Mouse (Mus musculus) intestine, embryonic 15.5 days (tissue): Measurements from ENCODE around the gene Lrrc8c. TPM values are rescaled to one million over a fixed set of nuclear protein-coding genes. Genes with fewer than 3 reads are reported as not detected.

Experiments
- ATAC-seq: fragments of 200-750 bp; cut with Nextera tagmentation; 2 replicates; pipeline ENCODE4 v1.8.0; 2017; ENCODE audit warnings: moderate TSS enrichment, moderate library complexity
- H3K27ac ChIP-seq: fragments of 300-500 bp; sonication (generic); 2 replicates; pipeline ENCODE4 v1.5.1; 2015; ENCODE audit warnings: mild to moderate bottlenecking, inconsistent platforms
- H3K27me3 ChIP-seq: fragments of 300-500 bp; sonication (generic); replicated peaks from 2 replicates; pipeline ENCODE4 v1.6.1; 2015; ENCODE audit warnings: inconsistent platforms
- H3K36me3 ChIP-seq: fragments of 300-500 bp; sonication (generic); 2 replicates; pipeline ENCODE4 v1.6.1; 2015; ENCODE audit warnings: inconsistent platforms
- H3K4me1 ChIP-seq: fragments of 300-500 bp; sonication (generic); replicated peaks from 2 replicates; pipeline ENCODE4 v1.6.1; 2015; ENCODE audit warnings: inconsistent platforms
- H3K4me2 ChIP-seq: fragments of 300-500 bp; sonication (generic); replicated peaks from 2 replicates; pipeline ENCODE4 v1.6.1; 2015; ENCODE audit warnings: mild to moderate bottlenecking, inconsistent platforms
- H3K4me3 ChIP-seq: fragments of 300-500 bp; sonication (generic); replicated peaks from 2 replicates; pipeline ENCODE4 v1.5.1; 2015; ENCODE audit warnings: inconsistent platforms
- H3K9ac ChIP-seq: fragments of 300-500 bp; sonication (generic); 2 replicates; pipeline ENCODE4 v1.6.1; 2015; ENCODE audit warnings: inconsistent platforms
- H3K9me3 ChIP-seq: fragments of 300-500 bp; sonication (generic); 2 replicates; pipeline ENCODE4 v1.6.1; 2016; ENCODE audit warnings: inconsistent platforms
- WGBS: fragments of 180-500 bp; shearing (Covaris S2); methylation state at CpG from one replicate; pipeline ENCODE4 v1.1.7; 2015; 5-methylcytosine and 5-hydroxymethylcytosine counted together
- polyA plus RNA-seq: library from polyadenylated mRNA; unstranded; fragments of >200 nt; fragmentation: Nextera tagmentation; extraction: Ambion mirVana; gene quantifications from 2 replicates; pipeline ENCODE4 v1.2.1, GENCODE M21; 2015

The Lrrc8c gene
- polyA plus RNA-seq, 1 experiment from 2014 or later, result 15.0 TPM

- H3K36me3 ChIP-seq, result no peaks in the 10 kb centered on the region
- H3K4me3 ChIP-seq, result no peak overlapping the region
- H3K27ac ChIP-seq, result no peak overlapping the region
- H3K9me3 ChIP-seq, result no peaks in the 10 kb centered on the region
- no peaks in the 10 kb centered on the region for H3K27me3 ChIP-seq
- no peak for ATAC-seq
- H3K9ac ChIP-seq, result no peak overlapping the region
- H3K4me2 ChIP-seq, result no peak overlapping the region
- 69% methylated on average over 6 of the region's 6 CpGs for WGBS
- peaks cover 7% of the 10 kb centered on the region; the same call in 1 of the 2 replicates for H3K4me1 ChIP-seq
Measured at GRCm38 (mm10) chr5:105515532-105515931, 3.7 kb upstream of the Lrrc8c start.

DNA sequence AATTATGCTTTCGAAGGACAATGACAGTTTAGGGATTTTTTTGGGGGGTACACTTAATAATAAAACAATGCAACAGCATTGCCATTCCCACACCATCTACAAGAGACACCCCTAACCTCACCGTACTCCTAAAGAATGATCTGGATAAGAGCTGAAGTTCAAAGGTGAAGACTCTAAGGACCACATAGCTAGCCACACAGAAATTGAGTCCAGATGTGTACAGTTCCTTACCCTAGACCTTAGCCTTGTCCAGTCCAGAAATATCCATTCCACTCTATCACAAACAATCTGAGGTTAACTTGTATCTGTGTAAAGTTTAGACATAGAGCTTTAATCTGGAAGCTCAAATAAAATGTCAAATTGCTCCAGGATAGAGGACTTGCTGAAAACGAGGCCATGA is 2.9 kb upstream of the Lrrc8c start:
- Histone ChIP-seq H3K36me3 (no peaks in the 10 kb centered on the region), H3K4me2 (no peak overlapping the region), H3K9me3 (no peaks in the 10 kb centered on the region), H3K9ac (no peak overlapping the region), H3K27ac (no peak overlapping the region), H3K27me3 (no peaks in the 10 kb centered on the region), H3K4me3 (no peak overlapping the region), H3K4me1 (peaks cover 7% of the 10 kb centered on the region; the same call in 1 of the 2 replicates)
- no peak for ATAC-seq
- 56% methylated on average over 3 of the region's 3 CpGs for WGBS

- no peaks in the 10 kb centered on the region for H3K9me3 ChIP-seq
- 8% methylated on average over 7 of the region's 7 CpGs for WGBS
- peak overlapping the region; percentile 71; the same call in 1 of the 2 replicates for H3K4me3 ChIP-seq
- no peak for ATAC-seq
- peak overlapping the region; percentile 97 for H3K4me2 ChIP-seq
- H3K27ac ChIP-seq, result 0 out of 2 replicates have a peak overlapping the region, but pooled peaks have one; percentile 82
- H3K27me3 ChIP-seq, result no peaks in the 10 kb centered on the region
- no peak overlapping the region for H3K9ac ChIP-seq
- H3K4me1 ChIP-seq, result peaks cover 8% of the 10 kb centered on the region; the same call in 1 of the 2 replicates
- H3K36me3 ChIP-seq, result no peaks in the 10 kb centered on the region
Measured at GRCm38 (mm10) chr5:105517992-105518625, 1.1 kb upstream of the Lrrc8c start.

- H3K36me3 ChIP-seq, result no peaks in the 10 kb centered on the region
- H3K4me2 ChIP-seq, result peak overlapping the region; percentile 97
- peak; percentile 67 for ATAC-seq
- H3K9ac ChIP-seq, result peak overlapping the region; percentile 59
- peak overlapping the region; percentile 82 for H3K27ac ChIP-seq
- H3K4me1 ChIP-seq, result peaks cover 10% of the 10 kb centered on the region; the same call in 1 of the 2 replicates
- 1% methylated on average over 16 of the region's 16 CpGs for WGBS
- H3K27me3 ChIP-seq, result no peaks in the 10 kb centered on the region
- H3K4me3 ChIP-seq, result peak overlapping the region; percentile 71
- H3K9me3 ChIP-seq, result no peaks in the 10 kb centered on the region
Measured at GRCm38 (mm10) chr5:105518626-105519095, 527 bp upstream of the Lrrc8c start.

- Histone ChIP-seq H3K9ac (peak overlapping the region; percentile 59), H3K4me1 (peaks cover 10% of the 10 kb centered on the region; the same call in 1 of the 2 replicates), H3K4me3 (peak overlapping the region; percentile 71), H3K36me3 (no peaks in the 10 kb centered on the region), H3K4me2 (peak overlapping the region; percentile 97), H3K27ac (peak overlapping the region; percentile 82; the same call in 1 of the 2 replicates), H3K27me3 (no peaks in the 10 kb centered on the region), H3K9me3 (no peaks in the 10 kb centered on the region)
- no peak for ATAC-seq
- 13% methylated on average over 5 of the region's 5 CpGs for WGBS
Measured at GRCm38 (mm10) chr5:105519976-105520300, 750 bp downstream of the Lrrc8c start.

DNA sequence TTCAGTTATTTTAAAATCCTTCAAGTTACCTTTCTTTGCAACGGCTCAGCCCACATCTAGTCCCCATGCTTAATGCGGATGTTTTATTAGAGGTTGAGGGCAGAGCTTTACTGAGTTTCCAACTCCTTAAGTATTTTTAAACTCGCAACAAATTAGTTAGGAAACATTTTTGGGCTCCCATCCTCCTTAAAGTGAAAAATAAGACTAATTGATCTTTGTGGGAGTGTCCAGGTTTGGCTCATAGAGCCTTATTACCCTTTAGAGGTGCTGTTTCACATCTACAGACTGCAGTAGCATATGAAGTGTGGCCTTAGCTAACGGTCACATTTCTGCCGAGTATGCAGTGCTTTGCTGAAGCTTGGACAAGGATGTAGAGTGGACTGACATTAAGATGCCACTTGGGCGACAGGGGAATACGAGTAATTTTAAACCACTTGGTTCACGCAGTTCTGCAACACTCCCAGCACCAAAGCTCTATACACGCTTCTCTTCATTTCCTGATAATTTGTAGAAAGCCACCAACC is 1.3 kb downstream of the Lrrc8c start:
- peak overlapping the region; percentile 71 for H3K4me3 ChIP-seq
- 61% methylated on average over 9 of the region's 9 CpGs for WGBS
- H3K27ac ChIP-seq, result no peak overlapping the region

GRCm38 (mm10) chr5:105523452-105523851 is 4.3 kb downstream of the Lrrc8c start:
- 49% methylated on average over 3 of the region's 3 CpGs for WGBS
- Histone ChIP-seq H3K27me3 (no peaks in the 10 kb centered on the region), H3K9me3 (no peaks in the 10 kb centered on the region), H3K4me1 (peaks cover 8% of the 10 kb centered on the region; the same call in 1 of the 2 replicates), H3K27ac (no peak overlapping the region), H3K4me3 (no peak overlapping the region), H3K36me3 (no peaks in the 10 kb centered on the region), H3K4me2 (no peak overlapping the region), H3K9ac (no peak overlapping the region)
- no peak for ATAC-seq

More for the DNA sequence above, 1.3 kb downstream of the Lrrc8c start:
- H3K4me2 ChIP-seq, result peak overlapping the region; percentile 97
- no peaks in the 10 kb centered on the region for H3K36me3 ChIP-seq
- peaks cover 10% of the 10 kb centered on the region; the same call in 1 of the 2 replicates for H3K4me1 ChIP-seq
- H3K9me3 ChIP-seq, result no peaks in the 10 kb centered on the region
- no peak overlapping the region for H3K9ac ChIP-seq
- no peak for ATAC-seq
- H3K27me3 ChIP-seq, result no peaks in the 10 kb centered on the region

DNA sequence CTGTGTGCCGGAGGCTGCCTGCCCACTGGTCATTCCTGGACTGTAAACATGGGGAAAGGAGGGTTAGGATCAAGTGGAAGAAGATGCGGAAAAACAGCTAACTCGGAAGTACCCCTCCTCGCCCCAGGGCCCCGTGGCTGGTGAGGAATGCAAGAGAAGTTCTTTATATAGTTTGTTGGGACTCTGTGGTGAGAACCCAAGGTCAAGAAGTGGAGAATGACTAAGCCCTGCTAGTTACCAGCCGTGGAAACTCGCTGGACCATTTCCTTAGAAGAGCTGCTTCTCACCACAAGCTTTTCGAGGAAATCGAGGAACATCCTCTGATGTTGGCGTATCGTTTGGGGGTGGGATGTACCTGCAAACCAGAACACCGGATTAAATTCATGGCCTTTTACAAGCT is 5.8 kb downstream of the Lrrc8c start:
- no peak overlapping the region for H3K4me3 ChIP-seq
- WGBS, result 90% methylated on average over 12 of the region's 12 CpGs
- H3K4me1 ChIP-seq, result peaks cover 5% of the 10 kb centered on the region; the same call in 1 of the 2 replicates
- H3K27ac ChIP-seq, result no peak overlapping the region
- no peaks in the 10 kb centered on the region for H3K27me3 ChIP-seq
- H3K9me3 ChIP-seq, result no peaks in the 10 kb centered on the region
- H3K9ac ChIP-seq, result no peak overlapping the region
- H3K36me3 ChIP-seq, result no peaks in the 10 kb centered on the region
- no peak for ATAC-seq
- H3K4me2 ChIP-seq, result no peak overlapping the region

DNA sequence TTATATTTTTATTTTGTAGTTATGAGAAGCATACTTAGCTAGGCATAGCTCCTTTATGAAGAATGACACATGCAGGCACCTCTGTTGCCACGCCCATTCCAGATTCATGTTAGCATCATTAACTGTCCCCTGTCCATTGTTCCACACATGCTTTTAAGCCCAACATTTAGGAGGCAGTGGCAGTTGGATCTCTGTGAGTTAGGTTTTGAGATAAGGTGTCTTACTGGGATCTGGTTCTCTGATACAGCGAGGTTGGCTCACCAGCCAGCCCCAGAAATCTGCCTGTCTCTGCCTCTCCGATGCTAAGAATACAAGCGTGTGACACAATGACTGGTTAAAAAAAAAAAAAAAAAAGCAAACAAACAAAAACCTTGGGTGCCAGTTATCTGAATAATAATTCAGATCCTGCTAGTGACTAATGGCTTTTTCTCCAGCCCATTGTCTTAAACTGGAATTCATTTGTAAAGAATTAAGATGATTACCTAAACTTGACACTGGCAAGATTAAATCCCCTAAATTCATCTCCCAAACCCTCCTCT is 7.0 kb downstream of the Lrrc8c start:
- no peaks in the 10 kb centered on the region for H3K36me3 ChIP-seq
- 87% methylated on average over 4 of the region's 4 CpGs for WGBS
- ATAC-seq, result no peak
- H3K9ac ChIP-seq, result no peak overlapping the region
- H3K4me2 ChIP-seq, result no peak overlapping the region
- H3K4me3 ChIP-seq, result no peak overlapping the region
- no peaks in the 10 kb centered on the region for H3K27me3 ChIP-seq
- no peak overlapping the region for H3K27ac ChIP-seq
- no peaks in the 10 kb centered on the region for H3K9me3 ChIP-seq
- peaks cover 11% of the 10 kb centered on the region; the same call in 1 of the 2 replicates for H3K4me1 ChIP-seq

- WGBS, result 85% methylated on average over 9 of the region's 9 CpGs
- H3K27me3 ChIP-seq, result no peaks in the 10 kb centered on the region
Measured at GRCm38 (mm10) chr5:105526766-105527165, 7.6 kb downstream of the Lrrc8c start.

DNA sequence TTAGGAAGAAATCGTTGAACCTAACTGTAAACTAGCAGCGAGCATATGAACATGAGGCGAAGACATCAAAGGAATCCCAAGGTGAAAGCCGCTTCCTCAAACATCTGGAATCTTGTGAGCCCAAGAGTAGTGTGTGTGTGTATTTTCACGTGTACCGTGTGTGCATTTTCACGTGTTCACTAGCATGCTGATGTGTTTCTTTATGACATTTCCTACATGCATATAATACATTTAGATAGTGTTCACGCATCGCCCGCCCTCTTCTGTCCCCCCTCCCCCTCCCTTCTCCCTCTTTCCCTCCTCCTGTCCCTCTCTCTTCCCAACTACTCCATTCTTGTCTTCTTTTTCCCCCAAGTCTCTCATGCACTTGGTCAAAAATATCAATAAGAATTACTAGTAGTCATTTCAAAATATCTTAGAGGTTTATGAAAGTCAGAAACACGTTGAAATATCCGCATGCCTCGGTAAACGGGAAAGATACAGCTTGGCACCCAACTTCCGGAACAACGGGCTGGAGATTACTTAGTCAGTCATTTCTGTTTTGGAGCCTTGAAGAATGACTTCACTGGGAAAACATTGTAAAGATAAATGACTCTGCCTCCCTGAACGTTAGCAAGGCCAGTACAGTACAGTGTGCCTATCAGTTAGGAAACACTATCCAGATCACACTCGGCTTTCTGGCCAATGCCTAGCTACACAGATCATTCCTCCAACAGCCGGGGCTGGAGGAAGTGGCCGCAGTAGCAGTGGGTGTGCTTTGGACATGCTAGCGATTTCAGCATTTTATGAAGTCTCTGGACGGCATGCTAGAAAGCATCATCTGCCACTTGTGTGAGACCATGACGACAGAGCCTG is 8.5 kb downstream of the Lrrc8c start:
- Histone ChIP-seq H3K9ac (no peak overlapping the region), H3K36me3 (no peaks in the 10 kb centered on the region), H3K9me3 (no peaks in the 10 kb centered on the region), H3K27me3 (no peaks in the 10 kb centered on the region), H3K4me1 (peaks cover 11% of the 10 kb centered on the region; the same call in 1 of the 2 replicates), H3K4me2 (0 out of 2 replicates have a peak overlapping the region, but pooled peaks have one; percentile 0), H3K27ac (no peak overlapping the region), H3K4me3 (no peak overlapping the region)
- WGBS, result 56% methylated on average over 23 of the region's 23 CpGs
- ATAC-seq, result peak; percentile 74; the same call in 1 of the 2 replicates

More at GRCm38 (mm10) chr5:105526766-105527165, 7.6 kb downstream of the Lrrc8c start:
- no peak for ATAC-seq
- no peaks in the 10 kb centered on the region for H3K9me3 ChIP-seq
- no peaks in the 10 kb centered on the region for H3K36me3 ChIP-seq
- H3K27ac ChIP-seq, result no peak overlapping the region
- H3K4me2 ChIP-seq, result no peak overlapping the region
- no peak overlapping the region for H3K9ac ChIP-seq
- peaks cover 11% of the 10 kb centered on the region; the same call in 1 of the 2 replicates for H3K4me1 ChIP-seq
- H3K4me3 ChIP-seq, result no peak overlapping the region

- ATAC-seq, result no peak
- Histone ChIP-seq H3K4me1 (peaks cover 9% of the 10 kb centered on the region; the same call in 1 of the 2 replicates), H3K27me3 (no peaks in the 10 kb centered on the region), H3K27ac (no peak overlapping the region), H3K4me3 (no peak overlapping the region), H3K36me3 (no peaks in the 10 kb centered on the region), H3K9ac (no peak overlapping the region), H3K4me2 (no peak overlapping the region), H3K9me3 (no peaks in the 10 kb centered on the region)
- WGBS, result 62% methylated on average over 6 of the region's 6 CpGs
Measured at GRCm38 (mm10) chr5:105530576-105530975, 11.4 kb downstream of the Lrrc8c start.
